Mouse (Mus musculus) gastrocnemius, adult 8-10 months (tissue): ENCODE data around the gene Cnr2. TPM values are rescaled to one million over a fixed set of nuclear protein-coding genes. Genes with fewer than 3 reads are reported as not detected.
A peak's percentile ranks its signal among the peaks of the same experiment; 100 is the strongest.

Experiments used
- DNase-seq, 2 experiments: peaks; one replicate each; pipeline ENCODE4 v3.0.0; 2022; ENCODE audit warnings: low spot score in 2 of 2
- total RNA-seq, 4 experiments: library from RNA; stranded (reverse); gene quantifications; 2 replicates each; pipeline ENCODE4 v1.2.4; 2022

Cnr2 gene
- total RNA-seq, 4 experiments from 2014 or later: 0.05 to 0.11 (median 0.07) TPM; not detected in 1

DNA sequence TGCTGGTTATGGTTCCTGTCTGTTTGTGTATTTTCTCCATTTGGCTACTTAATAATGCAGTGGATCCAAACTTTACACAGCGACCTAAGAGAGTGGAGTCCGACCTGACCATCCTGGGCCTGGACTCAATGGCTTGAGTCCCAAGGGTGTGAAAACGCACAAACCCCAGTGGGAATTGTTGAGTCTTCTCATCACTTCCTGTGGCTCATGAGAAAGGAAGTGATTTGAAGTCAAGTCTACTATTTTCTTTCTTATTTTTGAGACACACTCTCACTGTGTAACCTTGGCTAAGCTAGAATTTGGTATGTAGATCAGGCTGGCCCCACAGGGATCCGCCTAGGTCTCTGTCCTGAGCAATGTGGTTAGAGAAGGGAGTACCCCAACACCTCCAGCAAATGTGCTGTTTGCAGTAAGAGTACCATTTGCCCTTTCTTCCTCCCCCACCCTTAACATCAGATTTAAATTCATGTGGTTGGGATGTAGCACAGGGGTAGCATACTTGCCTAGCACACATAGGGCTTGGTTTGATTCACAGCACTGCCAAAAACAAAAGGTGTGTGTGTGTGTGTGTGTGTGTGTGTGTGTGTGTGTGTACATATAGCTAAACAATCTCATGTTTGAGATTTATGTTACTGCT lies 7.5 kb downstream of the Cnr2 start:
- no peak for DNase-seq

DNA sequence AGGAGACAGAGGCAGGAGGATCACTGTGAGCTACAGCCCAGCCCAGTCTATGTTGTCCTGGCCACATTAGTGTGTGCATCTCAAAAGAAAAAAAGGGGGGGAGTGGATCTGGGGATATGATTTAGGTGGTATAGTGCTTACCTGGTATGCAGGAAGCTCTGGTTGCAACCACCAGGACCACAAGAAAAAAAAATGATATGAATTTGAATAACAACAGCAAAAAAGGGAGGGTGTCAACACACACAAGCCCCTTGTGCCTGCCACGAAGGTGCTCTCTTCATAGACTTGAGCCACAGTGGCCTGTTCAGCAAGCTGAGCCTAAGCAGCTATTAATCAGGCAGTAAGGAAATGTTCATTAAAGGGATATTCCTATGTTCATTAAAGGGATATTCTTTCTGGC lies 9.6 kb downstream of the Cnr2 start:
- DNase-seq: no peak

- no peak for DNase-seq
Observed at GRCm38 (mm10) chr4:135906633-135907032, 11.4 kb downstream of the Cnr2 start.

GRCm38 (mm10) chr4:135909326-135910066 lies 14.3 kb downstream of the Cnr2 start:
- DNase-seq: no peak

DNA sequence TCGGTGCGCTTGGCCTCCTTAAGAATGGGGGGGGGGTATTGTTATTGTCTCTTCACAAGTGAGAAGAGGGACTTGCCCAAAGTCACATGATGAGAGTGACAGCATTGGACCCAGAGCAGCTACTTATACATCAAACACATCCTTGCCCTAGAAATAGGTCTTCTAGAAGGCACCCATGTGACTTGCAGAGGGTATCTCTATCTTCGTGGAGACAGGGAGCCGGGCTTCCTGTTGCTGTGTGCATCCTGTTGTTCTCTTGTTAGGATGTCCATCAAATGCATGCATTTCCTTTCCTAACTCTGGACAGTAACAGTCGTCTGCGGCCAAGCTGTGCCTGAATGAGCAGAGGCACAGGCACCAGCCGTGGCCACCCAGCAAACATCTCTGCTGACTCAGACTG lies 16.3 kb downstream of the Cnr2 start:
- no peak for DNase-seq

- no peak for DNase-seq
Observed at GRCm38 (mm10) chr4:135912164-135912563, 17.0 kb downstream of the Cnr2 start.

DNA sequence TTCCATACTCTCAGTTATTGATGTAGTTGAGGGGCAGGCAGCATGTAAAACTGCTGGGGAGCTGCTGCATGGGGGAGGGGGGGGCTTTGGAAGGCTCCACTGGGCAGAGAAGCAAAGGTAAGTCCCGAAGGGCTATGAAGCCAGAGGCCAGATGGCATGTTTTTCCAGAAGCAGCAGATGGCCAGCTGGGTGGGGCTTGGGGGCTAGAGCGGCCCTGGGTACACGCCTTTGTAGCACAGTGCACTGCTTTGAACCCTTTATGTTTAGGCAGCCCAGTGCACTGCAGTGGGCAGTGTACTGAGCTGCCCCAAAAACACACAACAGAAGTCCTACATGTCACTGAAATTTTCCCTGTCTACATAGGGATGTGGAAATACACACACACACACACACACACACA lies 17.6 kb downstream of the Cnr2 start:
- no peak for DNase-seq

GRCm38 (mm10) chr4:135913433-135913832 lies 18.2 kb downstream of the Cnr2 start:
- DNase-seq: no peak

DNA sequence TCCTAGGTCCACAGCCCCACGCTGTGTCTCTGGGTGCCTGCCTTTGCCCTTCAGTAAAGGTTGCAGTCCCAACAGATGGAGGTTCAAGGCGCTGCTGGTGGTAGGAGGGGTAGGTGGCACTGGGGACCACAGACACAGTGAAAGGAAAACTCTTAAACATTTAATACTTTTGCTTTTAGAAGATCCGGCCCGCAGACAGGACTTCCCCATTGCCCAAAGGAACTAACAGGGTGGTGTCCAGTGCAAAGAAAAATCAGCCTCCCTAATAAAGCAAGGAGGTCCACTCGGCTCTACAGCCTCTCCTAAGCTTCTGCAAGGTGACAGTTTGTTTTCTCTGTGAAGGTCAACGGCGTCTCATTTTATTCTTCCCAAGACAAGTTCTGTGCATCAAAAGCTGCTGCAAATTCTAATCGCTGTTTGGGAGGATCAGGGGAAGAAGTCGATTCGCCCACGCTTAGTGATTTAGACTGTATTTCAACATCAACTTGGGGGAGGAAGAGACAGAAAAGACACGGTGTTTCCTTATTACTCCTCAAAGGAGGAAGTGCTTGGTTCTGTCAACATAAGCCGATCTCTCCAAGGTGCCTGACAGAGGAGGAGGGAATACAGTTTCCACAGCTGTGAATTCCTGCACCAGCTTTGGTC lies 23.6 kb downstream of the Cnr2 start:
- no peak for DNase-seq

- DNase-seq: no peak
Observed at GRCm38 (mm10) chr4:135919280-135919639, 24.1 kb downstream of the Cnr2 start.

DNA sequence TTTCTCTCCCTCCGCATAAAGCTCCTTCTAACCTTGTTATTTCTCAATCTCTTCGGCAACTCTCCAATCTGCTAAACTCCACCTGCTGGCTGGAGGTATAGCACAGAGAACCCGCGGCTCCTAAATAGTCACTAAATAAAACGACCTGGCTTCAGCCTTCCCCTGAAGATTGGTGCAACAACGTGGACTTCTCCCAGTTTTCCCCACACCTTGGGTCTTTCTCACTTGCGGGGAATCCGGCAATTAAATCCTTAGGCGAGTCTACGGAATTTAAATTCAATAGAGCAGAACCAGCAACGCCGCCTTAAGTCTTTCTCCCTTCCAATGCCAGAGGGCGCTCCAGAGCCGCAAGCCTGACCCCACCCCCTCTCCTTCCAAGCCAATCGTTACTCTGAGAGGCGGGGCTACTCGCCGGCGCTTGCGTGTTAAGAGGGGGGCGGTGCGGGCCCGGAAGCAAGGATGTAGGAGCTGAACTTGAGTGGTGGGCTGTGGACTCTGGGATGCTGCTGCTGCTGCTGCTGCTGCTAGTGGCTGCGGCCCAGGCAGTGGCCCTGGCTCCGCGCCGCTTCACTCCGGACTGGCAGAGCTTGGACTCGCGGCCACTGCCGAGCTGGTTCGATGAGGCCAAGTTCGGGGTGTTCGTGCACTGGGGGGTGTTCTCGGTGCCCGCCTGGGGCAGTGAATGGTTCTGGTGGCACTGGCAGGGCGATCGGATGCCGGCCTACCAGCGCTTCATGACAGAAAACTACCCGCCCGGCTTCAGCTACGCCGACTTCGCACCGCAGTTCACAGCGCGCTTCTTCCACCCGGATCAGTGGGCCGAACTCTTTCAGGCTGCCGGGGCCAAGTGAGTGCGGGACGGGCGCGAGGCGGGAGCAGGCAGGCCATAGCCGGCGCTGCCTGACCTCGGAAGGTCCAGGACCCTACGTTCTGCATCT lies 25.4 kb downstream of the Cnr2 start, which contains the start of gene Fuca1:
Fuca1 (plus strand) TSS at position 432 of the 938 bp plus-strand sequence.
- peak; percentile 90 for DNase-seq

- no peak for DNase-seq
Observed at GRCm38 (mm10) chr4:135921257-135922120, 26.3 kb downstream of the Cnr2 start.

DNA sequence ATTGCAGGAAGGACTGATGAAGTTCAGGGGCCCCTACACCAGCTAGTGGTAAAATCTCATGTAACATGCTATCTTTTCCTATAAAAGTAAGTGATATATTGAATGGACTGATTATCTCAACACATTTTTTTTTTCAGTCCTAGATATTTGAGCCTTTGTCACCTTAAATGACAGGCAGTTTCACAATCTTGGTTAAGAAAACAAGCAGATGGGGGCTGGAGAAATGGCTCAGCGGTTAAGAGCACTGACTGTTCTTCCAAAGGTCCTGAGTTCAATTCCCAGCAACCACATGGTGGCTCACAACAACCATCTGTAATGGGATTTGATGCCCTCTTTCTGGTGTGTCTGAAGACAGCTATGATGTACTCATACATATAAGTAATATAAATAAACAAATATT lies 27.0 kb downstream of the Cnr2 start:
- DNase-seq: no peak

GRCm38 (mm10) chr4:135924418-135924817 lies 29.2 kb downstream of the Cnr2 start:
- no peak for DNase-seq

GRCm38 (mm10) chr4:135925341-135925740 lies 30.1 kb downstream of the Cnr2 start:
- no peak for DNase-seq

DNA sequence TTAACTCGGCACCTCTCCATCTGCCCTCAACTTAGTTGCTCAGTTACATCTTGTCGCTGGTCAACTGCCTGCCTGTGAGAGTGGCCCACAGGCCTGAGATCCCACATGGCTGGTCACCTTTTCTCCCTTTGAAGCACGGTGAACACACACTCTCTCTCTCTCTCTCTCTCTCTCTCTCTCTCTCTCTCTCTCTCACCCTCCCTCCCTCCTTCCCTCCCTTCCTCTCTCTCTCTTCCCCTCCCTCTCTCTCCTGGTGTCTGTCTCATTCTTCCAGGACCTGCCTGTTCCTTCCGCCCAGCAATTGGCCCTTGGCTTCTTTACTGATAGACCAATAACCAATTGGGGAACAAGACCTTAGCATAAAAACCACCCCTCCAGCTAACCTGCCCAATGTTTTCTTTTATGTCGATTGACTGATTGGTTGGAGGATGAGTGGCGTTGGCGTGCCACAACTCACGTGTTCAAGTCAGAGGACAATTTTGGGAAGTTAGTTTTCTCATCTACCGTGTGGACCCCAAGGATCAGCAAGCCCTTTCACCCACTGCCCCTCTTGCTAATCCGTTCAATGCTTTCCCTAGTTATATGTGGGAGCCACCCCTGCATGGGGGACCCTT lies 31.1 kb downstream of the Cnr2 start:
- no peak for DNase-seq

GRCm38 (mm10) chr4:135926861-135927260 lies 31.7 kb downstream of the Cnr2 start:
- DNase-seq: no peak

DNA sequence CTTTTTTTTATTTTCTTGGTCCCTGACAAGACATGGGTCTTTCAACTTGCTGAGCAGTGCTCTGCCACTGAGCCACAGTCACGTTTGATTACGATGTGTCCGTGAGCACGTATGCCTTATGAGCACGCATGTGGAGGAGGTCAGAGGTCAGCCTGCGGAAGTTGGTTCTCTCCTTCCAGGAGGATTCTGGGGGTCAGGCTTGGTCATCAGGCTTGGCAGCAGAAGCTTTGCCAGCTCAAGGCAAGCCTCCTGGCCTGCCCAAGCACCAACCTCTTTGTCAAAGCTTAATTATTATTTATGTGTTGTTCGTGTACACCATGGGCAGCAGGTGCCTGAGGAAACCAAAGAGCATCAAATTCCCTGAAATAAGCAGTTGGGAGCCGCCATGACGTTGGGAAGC lies 33.2 kb downstream of the Cnr2 start:
- no peak for DNase-seq

DNA sequence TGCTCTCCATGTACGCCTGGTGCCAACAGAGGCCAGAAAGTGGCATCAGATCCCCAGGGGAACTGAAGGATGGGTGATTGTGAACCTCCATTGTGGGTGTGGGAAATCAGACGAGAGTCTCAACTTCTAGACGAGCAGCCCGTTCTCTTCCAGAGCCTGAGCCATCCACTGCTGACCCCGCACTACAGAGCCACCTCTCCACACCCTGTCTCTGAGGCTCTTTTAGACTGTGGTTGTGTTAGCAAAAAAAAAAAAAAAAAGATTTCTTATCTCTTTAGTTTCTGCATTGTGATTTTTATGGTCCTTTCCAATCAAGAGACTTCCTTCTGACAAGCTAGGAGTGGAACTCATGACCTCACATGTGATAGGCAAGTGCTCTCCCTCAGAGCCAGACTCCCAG lies 34.2 kb downstream of the Cnr2 start:
- no peak for DNase-seq

DNA sequence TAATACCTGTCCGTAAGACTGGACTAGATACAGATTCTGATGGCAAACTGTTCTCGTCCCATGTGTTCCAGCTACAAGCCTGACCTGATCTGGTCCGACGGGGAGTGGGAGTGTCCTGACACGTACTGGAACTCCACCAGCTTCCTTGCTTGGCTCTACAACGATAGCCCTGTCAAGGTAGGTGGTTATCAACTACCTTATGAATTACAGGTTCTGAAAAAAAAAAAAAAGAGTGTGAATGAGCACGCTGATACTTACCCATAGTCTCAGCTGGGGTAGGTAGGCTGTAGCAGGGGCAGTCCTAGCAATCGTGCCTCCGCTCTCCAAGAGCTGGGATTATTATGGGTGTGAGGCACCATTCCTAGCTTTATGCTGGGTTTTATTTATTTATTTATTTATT lies 34.6 kb downstream of the Cnr2 start:
- no peak for DNase-seq
